Comparison of ENCODE assay signal across 19 mouse cellular contexts in genomic region chr4:140716994-140717393, GRCm38 (mm10). TPM values are rescaled to one million over a fixed set of nuclear protein-coding genes. Genes with fewer than 3 reads are reported as not detected.
"Had no signal": no experiment of that assay in that cellular context is flagged by ENCODE, and none has a peak within 500 bp of the region (broad histone marks: within the 10 kb centered on the region; RNA-seq: fewer than 3 reads in every experiment).

No protein-coding gene starts in this region.

- H3K9ac ChIP-seq: liver, embryonic 13.5 days; liver, embryonic 15.5 days; liver, postnatal 0 days; lung, embryonic 15.5 days; midbrain, embryonic 12.5 days; neural tube, embryonic 12.5 days; stomach, embryonic 15.5 days had no signal

- H3K27ac ChIP-seq: liver, embryonic 13.5 days; liver, embryonic 15.5 days; lung, embryonic 15.5 days; midbrain, embryonic 10.5 days; midbrain, embryonic 12.5 days; neural tube, embryonic 12.5 days; stomach, embryonic 15.5 days; stomach, postnatal 0 days had no signal

- H3K4me2 ChIP-seq: liver, embryonic 11.5 days; liver, embryonic 13.5 days; liver, embryonic 15.5 days; lung, embryonic 15.5 days; midbrain, embryonic 12.5 days; neural tube, embryonic 12.5 days; stomach, embryonic 15.5 days had no signal

- H3K4me3 ChIP-seq: liver, embryonic 13.5 days; liver, embryonic 15.5 days; lung, embryonic 15.5 days; midbrain, embryonic 10.5 days; midbrain, embryonic 12.5 days; neural tube, embryonic 12.5 days; stomach, embryonic 15.5 days had no signal

- ATAC-seq: liver, postnatal 0 days; lung, postnatal 0 days; midbrain, embryonic 16.5 days had no signal

- DNase-seq: liver, embryonic 13.5 days; liver, postnatal 0 days; lung, adult 2 months; lung, postnatal 4 days; midbrain, embryonic 14.5 days; right cerebral cortex, postnatal 14 days had no signal

- H3K27me3 ChIP-seq: liver, embryonic 13.5 days; liver, embryonic 15.5 days; lung, embryonic 15.5 days; midbrain, embryonic 12.5 days; neural tube, embryonic 12.5 days; stomach, embryonic 15.5 days had no signal

- H3K9me3 ChIP-seq: liver, embryonic 13.5 days; liver, embryonic 15.5 days; lung, embryonic 15.5 days; midbrain, embryonic 10.5 days; midbrain, embryonic 12.5 days; neural tube, embryonic 12.5 days; stomach, embryonic 15.5 days had no signal

RNA-seq across cellular contexts. Expression of gene Padi6, which starts 25.4 kb away (rescaled TPM):
- total RNA-seq: megakaryocyte, adult 5-6 weeks; megakaryocyte-erythroid progenitor cell, adult 5-6 weeks had no signal
- polyA plus RNA-seq: liver, embryonic 11.5 days; liver, embryonic 13.5 days; liver, embryonic 15.5 days; liver, postnatal 0 days; lung, adult 2 months; lung, postnatal 0 days; midbrain, embryonic 12.5 days; midbrain, embryonic 14.5 days; midbrain, embryonic 16.5 days; neural tube, embryonic 12.5 days; stomach, postnatal 0 days; urinary bladder, adult 2 months had no signal
